Mouse (Mus musculus) megakaryocyte, embryonic 14.5 days (primary cell): ENCODE data around the gene Sept1. TPM values are rescaled to one million over a fixed set of nuclear protein-coding genes. Genes with fewer than 3 reads are reported as not detected.
A peak's percentile ranks its signal among the peaks of the same experiment; 100 is the strongest.
"Not testable (repeated sequence)": the region's sequence is repeated elsewhere in the genome, so short reads cannot be mapped to it uniquely, and the experiment has no call there.

Experiments
- H3K27me3 ChIP-seq: replicated peaks from 2 replicates; pipeline ENCODE3; 2012; ENCODE audit warnings: inconsistent platforms
- H3K36me3 ChIP-seq: replicated peaks from 2 replicates; pipeline ENCODE3; 2012; ENCODE audit warnings: low read length, inconsistent platforms, mixed read lengths
- H3K4me1 ChIP-seq: 2 replicates; pipeline ENCODE4 v1.6.1; 2012; ENCODE audit warnings: inconsistent platforms
- H3K4me3 ChIP-seq: replicated peaks from 2 replicates; pipeline ENCODE3; 2012; ENCODE audit warnings: moderate library complexity, mild to moderate bottlenecking, inconsistent platforms
- H3K9me3 ChIP-seq: 2 replicates; pipeline ENCODE4 v1.6.1; 2012; ENCODE audit warnings: inconsistent platforms
- FLI1 ChIP-seq: IDR thresholded peaks from 2 replicates; pipeline ENCODE4 v1.6.1; 2012; ENCODE audit warnings: low read length, inconsistent platforms, mixed read lengths
- GATA1 ChIP-seq: IDR thresholded peaks from 3 replicates; pipeline ENCODE4 v1.6.1; 2012; ENCODE audit warnings: mixed read lengths, low read length, inconsistent platforms, borderline replicate concordance
- polyA plus RNA-seq: library from polyadenylated mRNA; stranded (reverse); fragments of >175 nt; gene quantifications from 2 replicates; pipeline ENCODE4 v1.2.3, GENCODE M21; 2012; ENCODE audit warnings: low replicate concordance; ENCODE audit not compliant: insufficient read depth

Gene Sept1
- polyA plus RNA-seq, 1 experiment: 369 TPM

DNA sequence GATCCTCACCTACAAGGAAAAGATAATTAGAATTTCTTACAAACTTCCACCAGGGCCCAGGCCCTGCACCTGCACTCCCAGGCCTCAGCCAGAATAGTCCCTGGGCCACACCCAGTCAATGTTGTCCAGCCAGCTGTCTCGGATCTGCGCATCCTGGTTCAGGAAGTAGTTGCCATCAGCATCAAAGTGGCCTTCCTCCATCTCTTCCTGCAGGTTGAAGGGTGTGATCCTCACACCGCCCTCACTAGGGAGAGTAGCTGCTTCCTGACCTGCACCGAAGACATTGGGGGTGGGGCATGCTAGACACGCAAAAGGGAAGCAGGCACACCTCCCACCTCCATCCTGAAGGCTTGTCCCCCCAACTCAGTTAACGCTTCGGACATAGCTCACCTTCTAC is 38.3 kb downstream of the Sept1 start:
- TF ChIP-seq FLI1: no peak
- TF ChIP-seq GATA1: no peak
- no peaks in the 10 kb centered on the region for H3K27me3 ChIP-seq
- no peaks in the 10 kb centered on the region for H3K9me3 ChIP-seq
- peaks cover 58% of the 10 kb centered on the region for H3K4me1 ChIP-seq
- H3K4me3 ChIP-seq: peak overlapping the region; percentile 97
- H3K36me3 ChIP-seq: peaks cover 79% of the 10 kb centered on the region

DNA sequence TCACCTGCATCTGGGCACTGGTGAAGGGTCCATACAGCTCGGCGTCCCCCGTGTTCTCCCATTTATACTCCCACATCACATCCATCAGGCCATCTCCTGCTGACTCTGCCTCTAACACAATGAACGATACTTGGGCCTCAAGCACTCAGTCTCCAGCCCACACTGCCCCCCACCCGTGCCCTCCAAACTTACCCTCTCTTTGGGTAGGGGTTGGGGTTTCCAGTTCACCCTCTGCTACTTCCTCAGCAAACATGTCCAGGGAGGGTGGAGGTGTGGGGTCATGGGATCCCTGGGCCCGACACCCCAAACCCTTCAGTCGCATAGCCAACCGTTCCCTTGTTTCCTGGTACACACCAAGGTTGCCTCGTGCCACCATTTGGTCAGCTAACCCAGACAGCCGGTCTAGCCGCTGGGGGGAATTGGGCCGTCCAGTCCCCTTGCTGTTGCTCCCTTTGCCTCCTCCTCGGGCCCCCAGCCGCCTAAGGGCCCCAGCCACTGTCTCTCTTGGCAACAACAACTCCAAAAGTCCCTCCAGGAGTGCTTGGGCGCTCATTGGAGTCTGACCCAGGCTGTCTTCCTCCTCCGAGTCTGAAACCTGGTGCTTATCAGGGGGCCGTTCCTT is 38.8 kb downstream of the Sept1 start:
- Histone ChIP-seq H3K27me3 (no peaks in the 10 kb centered on the region), H3K36me3 (peaks cover 74% of the 10 kb centered on the region), H3K4me1 (peaks cover 58% of the 10 kb centered on the region), H3K9me3 (no peaks in the 10 kb centered on the region), H3K4me3 (peak overlapping the region; percentile 14)
- no peak for TF ChIP-seq FLI1
- no peak for TF ChIP-seq GATA1

DNA sequence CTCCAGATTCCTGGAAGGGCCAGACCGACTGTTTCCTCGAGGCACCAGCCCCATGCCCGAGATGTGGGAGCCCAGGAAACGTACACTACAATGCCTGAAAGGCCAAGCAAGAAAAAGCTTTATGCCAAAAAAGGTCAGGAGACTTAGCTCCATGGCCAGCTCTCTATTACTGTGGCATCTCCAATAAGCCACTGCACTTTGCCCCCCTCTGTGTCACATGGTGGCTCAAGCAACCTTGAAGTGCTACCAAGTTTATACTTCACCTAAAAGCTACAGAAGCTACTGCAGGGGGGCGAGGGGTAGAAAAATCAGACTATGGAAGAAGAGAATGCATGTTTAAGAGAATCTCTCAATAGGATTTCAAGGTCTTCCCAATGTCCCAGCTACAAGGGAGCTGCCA is 39.9 kb downstream of the Sept1 start:
- no peak overlapping the region for H3K4me3 ChIP-seq
- no peaks in the 10 kb centered on the region for H3K27me3 ChIP-seq
- peaks cover 57% of the 10 kb centered on the region for H3K4me1 ChIP-seq
- H3K9me3 ChIP-seq: no peaks in the 10 kb centered on the region
- H3K36me3 ChIP-seq: peaks cover 65% of the 10 kb centered on the region
- TF ChIP-seq FLI1 (no peak), GATA1 (no peak)

DNA sequence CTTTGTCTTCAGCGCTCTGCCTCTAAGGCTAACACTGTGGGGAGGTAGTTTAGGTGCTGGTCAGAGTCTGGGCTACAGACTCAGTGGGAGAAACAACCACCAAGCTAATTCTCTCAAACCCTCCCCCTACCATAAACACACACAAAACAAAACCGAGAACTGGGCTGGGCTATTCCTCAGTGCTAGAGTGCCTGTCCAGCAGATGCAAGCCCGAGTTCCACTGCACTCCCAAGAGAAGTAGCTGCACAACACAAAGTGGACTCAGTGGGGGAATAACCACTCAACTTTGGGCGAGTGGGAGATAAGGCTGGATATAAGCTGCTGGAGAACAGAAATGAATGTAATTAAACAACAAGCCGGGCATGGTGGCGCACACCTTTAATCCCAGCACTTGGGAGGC is 42.3 kb downstream of the Sept1 start:
- Histone ChIP-seq H3K4me3 (no peak overlapping the region), H3K36me3 (peaks cover 49% of the 10 kb centered on the region), H3K4me1 (peaks cover 38% of the 10 kb centered on the region), H3K9me3 (no peaks in the 10 kb centered on the region), H3K27me3 (no peaks in the 10 kb centered on the region)
- no peak for TF ChIP-seq GATA1

DNA sequence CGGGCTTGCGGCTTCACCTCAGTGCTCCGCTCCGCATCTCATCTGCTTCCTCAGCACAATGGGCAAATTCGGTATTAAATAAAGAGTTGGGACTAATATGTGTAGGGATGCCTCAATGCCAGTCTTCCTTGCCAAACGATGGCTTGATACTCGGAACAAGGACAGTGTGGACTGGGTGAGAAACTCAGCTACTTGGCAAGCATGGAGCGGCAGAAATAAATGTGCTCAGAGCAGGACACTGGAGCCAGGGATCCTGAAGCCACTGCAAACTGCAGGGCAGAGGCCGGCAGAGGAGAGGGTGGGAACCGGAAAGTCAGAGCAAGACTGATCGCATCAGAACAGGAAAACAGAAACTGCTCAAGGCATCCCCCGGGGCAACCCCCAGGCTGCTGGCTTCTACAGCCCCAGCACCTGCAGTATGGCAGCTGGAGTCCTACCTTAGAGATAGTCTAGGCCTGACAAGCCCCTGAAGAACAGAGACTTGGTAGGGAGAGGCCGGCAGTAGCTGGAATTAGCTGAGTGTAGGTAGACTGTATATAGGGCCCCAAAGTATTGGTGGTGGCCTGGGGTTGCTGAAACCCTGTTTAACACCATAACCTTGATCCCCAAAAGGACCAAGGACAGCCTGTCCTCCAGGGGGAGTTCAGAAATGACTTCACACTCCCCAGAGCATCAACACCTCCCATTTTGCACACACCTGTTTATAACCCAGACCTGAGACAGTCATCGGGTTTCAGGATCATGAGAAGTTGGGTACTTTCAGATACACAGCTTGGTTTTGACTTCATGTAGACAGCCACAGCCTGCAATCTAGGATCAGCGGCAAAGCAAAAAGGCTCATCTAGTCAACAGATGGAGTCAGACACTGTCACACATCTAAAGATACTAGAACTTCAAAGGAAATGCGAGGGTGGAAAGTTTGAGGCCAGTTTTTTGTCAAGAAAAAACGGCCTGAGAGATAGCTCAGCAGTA is 44.3 kb downstream of the Sept1 start:
- TF ChIP-seq FLI1: no peak
- no peak for TF ChIP-seq GATA1
- H3K4me3 ChIP-seq: no peak overlapping the region
- H3K27me3 ChIP-seq: no peaks in the 10 kb centered on the region
- H3K36me3 ChIP-seq: peaks cover 33% of the 10 kb centered on the region
- peaks cover 38% of the 10 kb centered on the region for H3K4me1 ChIP-seq
- H3K9me3 ChIP-seq: no peaks in the 10 kb centered on the region

DNA sequence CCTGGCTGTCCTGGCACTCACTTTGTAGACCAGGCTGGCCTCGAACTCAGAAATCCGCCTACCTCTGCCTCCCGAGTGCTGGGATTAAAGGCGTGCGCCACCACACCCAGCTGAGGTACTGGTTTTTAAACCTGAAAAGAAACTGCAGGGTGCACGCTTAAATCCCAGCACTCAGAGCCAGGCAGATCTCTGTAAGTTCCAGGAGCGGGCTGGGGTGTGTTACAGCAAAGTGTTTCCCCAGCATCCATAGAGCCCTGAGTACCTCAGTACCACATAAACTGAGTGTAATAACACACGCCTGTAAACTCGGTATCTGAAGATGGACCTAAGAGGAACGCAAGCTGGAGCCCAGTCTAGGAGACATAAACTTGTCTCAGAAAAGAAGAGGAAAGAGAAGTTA is 45.6 kb downstream of the Sept1 start:
- no peaks in the 10 kb centered on the region for H3K27me3 ChIP-seq
- TF ChIP-seq GATA1 (no peak), FLI1 (no peak)
- peaks cover 21% of the 10 kb centered on the region for H3K36me3 ChIP-seq
- no peak overlapping the region for H3K4me3 ChIP-seq
- peaks cover 50% of the 10 kb centered on the region for H3K4me1 ChIP-seq
- no peaks in the 10 kb centered on the region for H3K9me3 ChIP-seq

DNA sequence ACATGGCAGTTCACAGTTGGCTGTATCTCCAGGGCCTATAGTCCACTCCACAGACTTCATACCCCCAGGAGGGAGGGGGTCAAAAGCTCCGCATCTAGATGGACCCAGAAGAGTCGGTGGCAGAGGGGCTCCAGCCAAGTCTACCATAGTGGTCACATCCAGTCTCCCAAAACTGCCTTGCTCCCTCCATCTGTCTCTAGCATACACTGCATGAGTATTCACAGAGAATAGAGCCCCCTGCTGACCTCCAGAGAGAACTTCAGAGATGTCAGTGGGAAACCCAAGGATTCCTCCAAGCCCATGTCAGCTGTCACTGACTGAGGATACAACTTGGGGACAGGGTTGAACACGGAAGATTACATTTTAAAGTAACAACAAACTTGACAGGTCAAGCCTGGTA is 47.3 kb downstream of the Sept1 start:
- no peaks in the 10 kb centered on the region for H3K9me3 ChIP-seq
- H3K36me3 ChIP-seq: peaks cover 5% of the 10 kb centered on the region
- no peaks in the 10 kb centered on the region for H3K27me3 ChIP-seq
- TF ChIP-seq GATA1: no peak
- no peak for TF ChIP-seq FLI1
- H3K4me3 ChIP-seq: no peak overlapping the region
- H3K4me1 ChIP-seq: peaks cover 67% of the 10 kb centered on the region

DNA sequence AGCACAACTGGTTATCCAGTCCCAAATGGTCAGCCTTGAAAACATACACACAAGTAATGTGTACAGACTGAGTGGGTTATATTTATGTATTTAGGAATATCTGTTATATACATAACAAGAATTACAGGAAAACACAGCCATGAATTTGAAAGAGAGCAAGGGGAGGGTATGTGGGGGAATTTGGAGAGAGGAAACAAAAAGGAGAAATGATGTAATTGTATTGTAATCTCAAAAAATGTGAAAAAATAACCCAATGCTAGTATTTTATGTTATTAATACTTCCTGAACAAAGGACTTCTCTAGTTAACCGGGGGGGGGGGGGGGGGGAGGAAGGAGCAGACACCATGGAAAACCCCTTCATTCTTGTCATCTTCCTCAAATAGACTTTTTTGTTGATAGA is 48.2 kb downstream of the Sept1 start:
- peaks cover 2% of the 10 kb centered on the region for H3K36me3 ChIP-seq
- no peak for TF ChIP-seq GATA1
- TF ChIP-seq FLI1: no peak
- H3K27me3 ChIP-seq: no peaks in the 10 kb centered on the region
- H3K9me3 ChIP-seq: no peaks in the 10 kb centered on the region
- H3K4me1 ChIP-seq: peaks cover 74% of the 10 kb centered on the region
- no peak overlapping the region for H3K4me3 ChIP-seq

DNA sequence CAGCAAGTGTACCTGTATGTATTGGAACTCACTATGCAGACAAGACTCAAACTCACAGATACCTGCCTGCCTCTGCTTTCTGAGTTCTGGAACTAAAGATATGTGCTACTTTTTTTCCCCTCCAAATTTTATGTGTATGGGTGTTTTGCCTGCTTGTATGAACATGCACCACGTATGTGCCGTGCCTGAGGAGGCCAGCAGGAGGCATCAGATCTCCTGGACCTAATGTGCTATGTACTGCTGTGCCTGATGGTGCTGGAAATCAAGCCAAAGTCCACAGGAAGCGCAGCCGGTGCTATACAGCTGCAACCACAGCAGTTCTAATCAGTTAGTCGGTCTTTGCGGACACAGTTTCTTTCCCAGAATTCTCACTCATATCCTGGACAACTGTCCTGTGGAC is 49.1 kb downstream of the Sept1 start:
- Histone ChIP-seq H3K36me3 (peaks cover 2% of the 10 kb centered on the region), H3K9me3 (peaks cover 4% of the 10 kb centered on the region; the same call in 1 of the 2 replicates), H3K27me3 (no peaks in the 10 kb centered on the region), H3K4me3 (peak overlapping the region; percentile 21), H3K4me1 (peaks cover 65% of the 10 kb centered on the region)
- TF ChIP-seq FLI1 (no peak), GATA1 (no peak)

DNA sequence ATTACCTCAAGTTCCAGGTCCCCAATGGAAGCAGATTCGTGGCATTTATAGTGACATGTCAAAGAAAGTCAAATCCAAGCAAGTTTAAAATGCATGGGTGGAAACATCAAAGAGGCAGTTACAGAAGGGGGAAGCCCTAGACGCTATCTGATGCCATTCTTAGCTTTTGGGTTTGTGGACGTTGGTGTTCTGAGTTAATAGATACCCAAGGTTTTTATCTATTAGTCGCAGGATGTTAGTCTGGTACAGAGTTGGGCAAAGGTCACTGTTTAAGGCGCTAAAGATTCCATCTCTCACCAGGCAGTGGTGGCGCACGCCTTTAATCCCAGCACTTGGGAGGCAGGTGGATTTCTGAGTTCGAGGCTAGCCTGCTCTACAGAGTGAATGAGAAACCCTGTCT is 49.6 kb downstream of the Sept1 start:
- Histone ChIP-seq H3K27me3 (no peaks in the 10 kb centered on the region), H3K4me1 (peaks cover 61% of the 10 kb centered on the region), H3K4me3 (no peak overlapping the region), H3K36me3 (no peaks in the 10 kb centered on the region), H3K9me3 (peaks cover 4% of the 10 kb centered on the region; the same call in 1 of the 2 replicates)
- TF ChIP-seq FLI1 (no peak), GATA1 (no peak)

DNA sequence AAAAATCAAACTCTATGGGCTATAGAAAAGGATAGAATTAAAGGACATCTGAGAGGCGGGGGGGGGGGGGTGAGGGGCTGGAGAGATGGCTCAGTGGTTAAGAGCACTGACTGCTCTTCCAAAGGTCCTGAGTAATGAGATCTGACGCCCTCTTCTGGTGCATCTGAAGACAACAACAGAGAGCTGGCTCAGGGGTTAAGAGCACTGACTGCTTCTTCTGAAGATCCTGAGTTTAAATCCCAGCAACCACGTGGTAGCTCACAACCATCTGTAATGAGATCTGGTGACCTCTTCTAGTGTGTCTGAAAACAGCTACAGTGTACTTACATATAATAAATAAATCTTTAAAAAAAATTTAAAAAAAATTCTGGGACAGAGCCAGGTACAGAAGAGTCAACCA is 51.2 kb downstream of the Sept1 start:
- H3K4me1 ChIP-seq: peaks cover 75% of the 10 kb centered on the region
- not testable (repeated sequence) for H3K36me3 ChIP-seq, H3K4me3 ChIP-seq, H3K9me3 ChIP-seq, H3K27me3 ChIP-seq
